ENCODE assay signal across 17 mouse cellular contexts in the genomic region with DNA sequence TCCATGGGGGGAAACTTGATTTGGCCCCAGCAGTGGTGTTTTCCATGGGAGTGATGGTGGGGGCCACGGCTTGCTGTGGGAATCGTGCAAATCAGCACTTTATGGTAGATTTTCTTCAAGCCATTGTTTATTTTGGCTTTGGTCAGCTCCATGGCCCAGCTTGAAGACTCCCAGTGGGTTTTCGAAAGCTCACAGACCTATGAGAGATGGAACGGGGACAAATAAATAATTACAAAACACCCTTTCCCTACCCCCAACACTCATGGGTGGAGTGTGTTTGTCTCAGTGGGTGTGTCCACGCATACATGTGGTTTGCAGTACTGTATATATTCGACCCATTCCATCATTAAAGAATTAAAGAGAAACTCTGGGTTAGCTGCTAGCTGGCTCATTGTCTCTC. TPM values are rescaled to one million over a fixed set of nuclear protein-coding genes. Genes with fewer than 3 reads are reported as not detected.
DNase-seq lines count a peak whose midpoint lies in the region; ATAC-seq lines count a peak whose summit lies in the region.
"Had no signal": no experiment of that assay in that cellular context is flagged by ENCODE, and none has a peak within 500 bp of the region (broad histone marks: within the 10 kb centered on the region; RNA-seq: fewer than 3 reads in every experiment).

No protein-coding gene starts in this region.

- no peaks in the 10 kb centered on the region for H3K9me3 ChIP-seq in embryonic facial prominence, embryonic 10.5 days
- no peaks in the 10 kb centered on the region for H3K9me3 ChIP-seq in hindbrain, embryonic 10.5 days
- no peaks in the 10 kb centered on the region for H3K9me3 ChIP-seq in midbrain, embryonic 13.5 days
- H3K9me3 ChIP-seq: liver, embryonic 15.5 days had no signal

- no peak overlapping the region for H3K4me3 ChIP-seq in embryonic facial prominence, embryonic 10.5 days
- H3K4me3 ChIP-seq in hindbrain, embryonic 10.5 days, result no peak overlapping the region
- no peak overlapping the region for H3K4me3 ChIP-seq in midbrain, embryonic 13.5 days (replicated peaks)
- H3K4me3 ChIP-seq: gastrocnemius, adult 2 months; liver, embryonic 15.5 days had no signal

- no peak overlapping the region for H3K9ac ChIP-seq in midbrain, embryonic 13.5 days (replicated peaks)
- H3K9ac ChIP-seq: liver, embryonic 15.5 days had no signal

- peaks cover 30% of the 10 kb centered on the region for H3K4me1 ChIP-seq in embryonic facial prominence, embryonic 10.5 days
- peaks cover 50% of the 10 kb centered on the region for H3K4me1 ChIP-seq in hindbrain, embryonic 10.5 days (replicated peaks)
- peaks cover 14% of the 10 kb centered on the region for H3K4me1 ChIP-seq in midbrain, embryonic 13.5 days (replicated peaks)

- peak overlapping the region; percentile 21; the same call in 1 of the 2 replicates for H3K4me2 ChIP-seq in midbrain, embryonic 13.5 days (replicated peaks)
- H3K4me2 ChIP-seq: liver, embryonic 15.5 days had no signal

- 61% methylated on average over 6 of the region's 6 CpGs for WGBS in embryonic facial prominence, embryonic 10.5 days
- WGBS in hindbrain, embryonic 10.5 days, result 35% methylated on average over 6 of the region's 6 CpGs
- 36% methylated on average over 6 of the region's 6 CpGs for WGBS in midbrain, embryonic 13.5 days

- no peaks in the 10 kb centered on the region for H3K27me3 ChIP-seq in embryonic facial prominence, embryonic 10.5 days (replicated peaks; ENCODE audit: low read depth, poor library complexity, severe bottlenecking)
- H3K27me3 ChIP-seq in hindbrain, embryonic 10.5 days (ENCODE audit: insufficient read depth, poor library complexity, severe bottlenecking), result no peaks in the 10 kb centered on the region; the same call in 1 of the 2 replicates
- H3K27me3 ChIP-seq in midbrain, embryonic 13.5 days, result no peaks in the 10 kb centered on the region

- H3K36me3 ChIP-seq in embryonic facial prominence, embryonic 10.5 days (replicated peaks), result no peaks in the 10 kb centered on the region
- H3K36me3 ChIP-seq in hindbrain, embryonic 10.5 days, result no peaks in the 10 kb centered on the region
- no peaks in the 10 kb centered on the region for H3K36me3 ChIP-seq in midbrain, embryonic 13.5 days
- H3K36me3 ChIP-seq: liver, embryonic 15.5 days had no signal

- ATAC-seq in midbrain, embryonic 13.5 days, result no peak

- peak; percentile 90 for DNase-seq in heart, adult 11 months
- DNase-seq in heart, adult 8-10 months (ENCODE audit: low spot score), result no peak
- DNase-seq in embryonic facial prominence, embryonic 10.5 days (ENCODE audit: low spot score), result no peak
- no peak for DNase-seq in hindbrain, embryonic 10.5 days (ENCODE audit: low spot score)
- DNase-seq in frontal cortex, adult 2 months (ENCODE audit: extremely low spot score in 1 of 2, low spot score in 1 of 2), result no peak
- no peak for DNase-seq in lung, postnatal 36 days
- no peak for DNase-seq in kidney, postnatal 36 days
- DNase-seq: adrenal gland, adult 2 months; cerebellum, adult 18-20 months; gastrocnemius, adult 2 months; kidney, postnatal 10 days; left cerebral cortex, postnatal 4 days; right cerebral cortex, postnatal 4 days; thymus, adult 2 months had no signal

- peak overlapping the region; percentile 59 for H3K27ac ChIP-seq in embryonic facial prominence, embryonic 10.5 days (replicated peaks)
- H3K27ac ChIP-seq in hindbrain, embryonic 10.5 days, result peak overlapping the region; percentile 68
- no peak overlapping the region for H3K27ac ChIP-seq in midbrain, embryonic 13.5 days
- H3K27ac ChIP-seq: gastrocnemius, adult 2 months; liver, embryonic 15.5 days; macrophage had no signal

RNA-seq across cellular contexts. Expression of gene Mxi1, which starts 3.1 kb away (rescaled TPM):
- 10 to 100 TPM; 38.7 to 49.2 (median 46.0) TPM for total RNA-seq in heart, adult 8-10 months (2022)
- 29.2 and 33.0 TPM in 2 replicates for polyA plus RNA-seq in embryonic facial prominence, embryonic 10.5 days (2016; fragmentation: Nextera tagmentation; extraction: Ambion mirVana)
- polyA plus RNA-seq in hindbrain, embryonic 10.5 days (2016; fragmentation: Nextera tagmentation; extraction: Ambion mirVana), result 33.3 and 47.9 TPM in 2 replicates
- 32.4 and 50.7 TPM in 2 replicates for polyA plus RNA-seq in midbrain, embryonic 13.5 days (2015; fragmentation: Nextera tagmentation; extraction: Ambion mirVana)
- polyA plus RNA-seq in frontal cortex, adult 2 months (2012; rRNA removed), result 76.6 and 85.8 TPM in 2 replicates
